Mouse (Mus musculus): ENCODE results near the gene Dnajb4.
A peak's percentile ranks its signal among the peaks of the same experiment; 100 is the strongest.

Gene Dnajb4

GRCm38 (mm10) chr3:152209967-152210634 lies at the start of gene Dnajb4, which contains the start of gene Fubp1:
Dnajb4 (minus strand) TSS chr3:152210302.
Fubp1 (plus strand) TSS chr3:152210422.
- peak; percentile 98 for DNase-seq

DNA sequence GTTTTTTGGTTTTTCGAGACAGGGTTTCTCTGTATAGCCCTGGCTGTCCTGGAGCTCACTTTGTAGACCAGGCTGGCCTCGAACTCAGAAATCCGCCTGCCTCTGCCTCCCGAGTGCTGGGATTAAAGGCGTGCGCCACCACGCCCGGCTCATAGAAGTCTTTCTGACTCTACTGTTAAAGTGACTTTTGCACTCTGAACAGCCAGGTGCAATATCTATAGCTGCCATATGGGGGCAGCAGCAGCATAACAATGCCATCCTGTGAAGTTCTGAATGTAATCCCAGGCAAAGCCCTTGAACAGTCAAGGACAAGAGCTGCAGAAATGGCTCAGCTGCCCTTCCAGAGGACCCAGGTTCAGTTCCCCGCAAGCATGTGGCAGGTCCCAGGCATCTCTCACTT lies 49.3 kb upstream of the Dnajb4 start:
- peak; percentile 72 for DNase-seq

DNA sequence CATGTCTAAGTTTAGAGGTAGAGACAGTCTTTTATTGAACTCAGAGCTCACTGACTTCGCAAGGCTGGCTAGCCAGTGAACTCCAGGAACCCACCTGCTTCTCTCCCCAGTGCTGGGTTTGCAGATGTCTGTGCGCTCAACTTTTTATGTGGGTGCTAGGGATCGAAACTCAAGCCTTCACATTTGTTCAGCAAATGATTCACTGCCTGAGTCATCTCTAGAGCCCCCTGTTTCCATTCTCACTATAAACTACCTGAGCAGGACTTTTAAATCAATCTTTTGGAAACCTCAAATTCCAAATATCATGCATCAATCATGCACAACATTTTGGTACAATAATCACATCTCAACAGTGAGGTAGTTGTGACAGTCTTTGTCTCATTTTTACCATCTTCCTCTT lies 47.4 kb upstream of the Dnajb4 start:
- DNase-seq: no peak

DNA sequence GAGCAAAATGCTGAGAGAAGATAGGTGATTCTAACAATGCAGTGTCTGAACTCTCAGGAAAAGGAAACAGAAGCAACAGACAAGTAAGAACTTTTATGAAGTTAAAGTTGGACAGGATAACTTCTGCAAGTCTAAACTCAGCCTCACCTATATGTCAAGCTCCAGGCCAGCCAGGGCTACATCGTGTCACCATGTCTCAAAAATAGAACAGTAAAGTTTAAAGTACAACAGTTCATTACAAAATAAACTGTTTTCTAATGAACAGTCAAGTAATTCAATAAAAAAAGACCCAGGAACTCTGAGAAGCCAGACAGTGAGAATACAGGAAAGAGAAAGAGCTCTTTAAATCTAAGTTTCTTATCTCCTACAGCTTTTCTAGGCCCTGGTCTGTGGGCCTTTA lies 40.4 kb upstream of the Dnajb4 start:
- no peak for DNase-seq

- no peak for DNase-seq
Measured at GRCm38 (mm10) chr3:152247708-152248107, 37.6 kb upstream of the Dnajb4 start.

DNA sequence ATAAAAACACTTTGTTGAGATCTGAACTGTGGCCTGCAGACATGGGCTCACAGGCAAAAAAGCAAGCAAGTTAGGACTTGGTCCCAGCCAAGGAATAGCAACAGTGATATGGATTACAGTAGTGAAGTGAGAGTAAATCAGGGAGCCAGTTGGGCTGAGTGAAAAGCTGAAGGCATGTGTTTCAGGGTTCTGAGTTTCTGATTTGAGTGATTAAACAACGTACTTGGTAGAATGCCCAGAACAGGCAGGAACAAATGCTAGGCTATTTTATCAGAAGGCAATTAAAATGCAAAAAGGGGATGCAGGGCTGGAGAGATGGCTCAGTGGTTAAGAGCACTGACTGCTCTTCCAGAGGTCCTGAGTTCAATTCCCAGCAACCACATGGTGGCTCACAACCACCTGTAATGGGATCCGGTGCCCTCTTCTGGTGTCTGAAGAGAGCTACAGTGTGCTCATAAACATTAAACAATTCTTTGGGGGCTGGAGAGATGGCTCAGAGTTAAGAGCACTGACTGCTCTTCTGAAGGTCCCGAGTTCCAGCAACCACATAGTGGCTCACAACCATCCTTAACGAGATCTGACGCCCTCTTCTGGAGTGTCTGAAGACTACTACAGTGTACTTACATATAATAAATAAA lies 35.3 kb upstream of the Dnajb4 start:
- no peak for DNase-seq

DNA sequence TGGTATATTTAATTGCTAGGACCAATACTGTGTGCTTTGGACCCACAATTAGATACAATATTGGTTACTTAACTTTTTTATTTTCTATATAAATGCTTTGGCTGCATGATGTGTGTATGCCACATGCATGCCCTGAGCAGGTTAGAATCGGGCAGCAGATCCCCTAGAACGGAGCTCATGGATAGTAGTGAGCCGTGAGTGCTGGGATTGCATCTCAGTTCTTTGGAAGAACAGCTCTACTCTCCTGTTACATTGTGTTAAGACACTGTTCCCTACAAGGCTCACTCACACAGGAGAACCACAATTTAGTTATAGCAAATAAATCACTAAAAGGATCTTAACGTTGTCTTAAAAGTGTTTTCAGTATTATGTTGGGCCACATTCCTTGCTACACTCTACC lies 33.2 kb upstream of the Dnajb4 start:
- DNase-seq: no peak

DNA sequence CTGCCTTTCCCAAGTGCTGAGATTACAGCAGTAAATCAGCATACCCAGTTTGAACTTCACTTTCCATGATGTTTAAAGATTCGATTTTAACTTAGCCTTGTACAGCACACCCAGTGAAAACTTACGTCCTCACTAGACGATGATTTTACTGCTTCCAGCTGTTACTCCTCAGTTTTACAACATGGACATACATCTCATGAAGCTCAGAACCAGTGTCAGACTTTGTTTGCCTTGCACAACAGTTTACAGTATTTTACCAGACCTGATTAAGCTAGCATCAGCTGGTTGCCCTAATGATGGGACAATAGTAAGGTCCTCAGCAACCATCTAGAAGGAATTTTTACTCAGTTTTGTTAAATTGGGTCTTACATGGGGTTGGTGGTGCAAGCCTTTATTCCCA lies 31.0 kb upstream of the Dnajb4 start:
- no peak for DNase-seq

DNA sequence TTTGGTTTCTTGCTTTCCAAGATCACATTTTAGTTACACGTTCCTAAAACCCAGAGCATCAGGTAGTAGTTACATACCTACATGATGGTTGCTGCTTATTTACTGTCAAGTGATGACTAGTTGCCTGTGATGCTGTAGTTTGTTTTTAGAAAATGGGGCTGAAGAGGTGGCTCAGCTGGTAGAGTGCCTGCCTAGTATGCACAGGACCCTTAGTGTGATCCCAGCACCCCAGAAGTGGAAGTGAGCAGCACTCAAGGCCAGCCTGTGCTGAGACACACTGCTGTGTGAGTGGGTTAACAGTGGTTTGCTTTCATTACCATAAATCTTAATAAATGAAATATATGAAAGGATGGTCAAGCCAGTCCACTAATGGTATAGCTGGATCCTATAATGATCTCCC lies 29.5 kb upstream of the Dnajb4 start:
- no peak for DNase-seq

DNA sequence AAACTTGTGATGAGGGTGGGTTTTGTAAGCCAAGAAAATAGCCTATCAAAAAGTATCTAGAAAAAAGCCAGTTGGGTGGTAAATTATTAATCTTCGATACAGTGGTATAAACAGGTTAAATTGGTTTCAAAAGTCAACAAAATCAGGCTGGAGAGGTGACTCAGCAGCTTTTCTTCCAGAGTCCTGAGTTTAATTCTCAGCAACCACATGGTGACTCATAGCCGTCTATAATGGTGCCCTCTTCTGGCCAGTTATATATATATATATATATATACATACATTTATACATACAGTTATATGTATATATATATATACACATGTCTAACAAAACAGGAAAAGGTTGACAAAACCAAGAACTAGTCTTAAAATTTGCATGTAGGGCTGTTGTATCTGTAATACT lies 28.7 kb upstream of the Dnajb4 start:
- no peak for DNase-seq

GRCm38 (mm10) chr3:152235805-152236204 lies 25.7 kb upstream of the Dnajb4 start:
- DNase-seq: no peak

- DNase-seq: no peak
Measured at GRCm38 (mm10) chr3:152235238-152235637, 25.1 kb upstream of the Dnajb4 start.

- DNase-seq: no peak
Measured at GRCm38 (mm10) chr3:152231333-152232100, 21.4 kb upstream of the Dnajb4 start.

- no peak for DNase-seq
Measured at GRCm38 (mm10) chr3:152229271-152229670, 19.2 kb upstream of the Dnajb4 start.

DNA sequence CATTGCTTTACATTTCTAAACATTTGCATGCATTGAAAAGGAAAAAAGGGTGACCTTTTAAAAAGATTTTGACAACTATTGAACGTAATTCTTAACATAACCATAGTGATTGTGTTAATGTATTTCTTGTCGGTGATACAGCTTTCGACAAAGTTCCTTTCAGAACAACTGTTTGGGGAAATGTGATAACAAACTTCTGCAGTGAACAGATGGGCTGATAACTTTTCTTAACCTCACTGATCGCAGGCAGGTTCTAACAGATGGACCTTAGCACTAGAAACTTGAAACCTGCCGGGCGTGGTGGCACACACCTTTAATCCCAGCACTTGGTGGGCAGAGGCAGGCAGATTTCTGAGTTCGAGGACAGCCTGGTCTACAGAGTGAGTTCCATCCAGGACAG lies 18.7 kb upstream of the Dnajb4 start:
- no peak for DNase-seq

GRCm38 (mm10) chr3:152225906-152226305 lies 15.8 kb upstream of the Dnajb4 start:
- DNase-seq: no peak

GRCm38 (mm10) chr3:152224918-152225317 lies 14.8 kb upstream of the Dnajb4 start:
- no peak for DNase-seq

DNA sequence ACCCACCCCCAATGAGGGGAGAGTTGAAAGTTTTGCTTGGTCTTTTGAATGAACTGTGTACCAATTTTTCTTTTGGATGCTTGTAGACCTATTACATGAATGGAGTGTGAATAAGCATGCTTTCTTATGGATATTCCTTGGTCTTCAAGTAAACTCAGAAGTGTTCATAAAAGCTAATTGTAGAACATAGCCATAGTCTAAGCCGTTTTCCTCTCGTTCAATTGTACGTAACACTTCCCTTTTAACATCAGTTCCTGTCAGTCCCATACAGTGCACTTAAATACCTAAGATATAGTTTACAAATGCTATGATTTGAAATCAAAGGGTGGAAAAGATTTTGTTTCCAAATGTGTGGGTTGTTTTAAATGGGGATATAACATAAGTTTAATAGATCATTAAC lies 3.3 kb upstream of the Dnajb4 start:
- DNase-seq: no peak

- DNase-seq: no peak
Measured at GRCm38 (mm10) chr3:152211731-152212279, 1.7 kb upstream of the Dnajb4 start.

- DNase-seq: peak; percentile 71
Measured at GRCm38 (mm10) chr3:152210728-152211391, 758 bp upstream of the Dnajb4 start.

- DNase-seq: no peak
Measured at GRCm38 (mm10) chr3:152209177-152209966, 730 bp downstream of the Dnajb4 start.

Measured in right cerebral cortex, postnatal 4 days (tissue).